Mouse (Mus musculus): ENCODE results near the gene E130114P18Rik.
A peak's percentile ranks its signal among the peaks of the same experiment; 100 is the strongest.

E130114P18Rik gene

GRCm38 (mm10) chr4:97751483-97752251 lies 26.2 kb downstream of the E130114P18Rik start:
- DNase-seq (ENCODE audit: low spot score) = peak; percentile 58

- peak; percentile 94 for DNase-seq (ENCODE audit: low spot score)
These were observed 26.8 kb downstream of the E130114P18Rik start for GRCm38 (mm10) chr4:97751030-97751482.

- no peak for DNase-seq (ENCODE audit: low spot score)
These were observed 27.5 kb downstream of the E130114P18Rik start for GRCm38 (mm10) chr4:97750401-97750800.

GRCm38 (mm10) chr4:97746106-97746900 lies 31.6 kb downstream of the E130114P18Rik start:
- DNase-seq (ENCODE audit: low spot score) = peak; percentile 26

- DNase-seq (ENCODE audit: low spot score) = peak; percentile 88
These were observed 32.4 kb downstream of the E130114P18Rik start for GRCm38 (mm10) chr4:97745296-97746105.

GRCm38 (mm10) chr4:97743932-97744331 lies 33.9 kb downstream of the E130114P18Rik start:
- no peak for DNase-seq (ENCODE audit: low spot score)

GRCm38 (mm10) chr4:97733392-97733791 lies 44.5 kb downstream of the E130114P18Rik start:
- no peak for DNase-seq (ENCODE audit: low spot score)

- DNase-seq (ENCODE audit: low spot score) = no peak
These were observed 47.5 kb downstream of the E130114P18Rik start for GRCm38 (mm10) chr4:97730416-97730815.

GRCm38 (mm10) chr4:97729999-97730398 lies 47.9 kb downstream of the E130114P18Rik start:
- DNase-seq (ENCODE audit: low spot score) = no peak

- no peak for DNase-seq (ENCODE audit: low spot score)
These were observed 49.4 kb downstream of the E130114P18Rik start for GRCm38 (mm10) chr4:97728520-97728919.

- DNase-seq (ENCODE audit: low spot score) = no peak
These were observed 54.5 kb downstream of the E130114P18Rik start for GRCm38 (mm10) chr4:97723374-97723773.

GRCm38 (mm10) chr4:97722666-97723065 lies 55.2 kb downstream of the E130114P18Rik start:
- peak; percentile 22 for DNase-seq (ENCODE audit: low spot score)

GRCm38 (mm10) chr4:97714616-97715015 lies 63.3 kb downstream of the E130114P18Rik start:
- no peak for DNase-seq (ENCODE audit: low spot score)

GRCm38 (mm10) chr4:97714101-97714615 lies 63.7 kb downstream of the E130114P18Rik start:
- no peak for DNase-seq (ENCODE audit: low spot score)

GRCm38 (mm10) chr4:97712547-97712946 lies 65.3 kb downstream of the E130114P18Rik start:
- no peak for DNase-seq (ENCODE audit: low spot score)

- DNase-seq (ENCODE audit: low spot score) = no peak
These were observed 67.7 kb downstream of the E130114P18Rik start for GRCm38 (mm10) chr4:97710048-97710765.

GRCm38 (mm10) chr4:97707373-97708152 lies 70.3 kb downstream of the E130114P18Rik start:
- no peak for DNase-seq (ENCODE audit: low spot score)

GRCm38 (mm10) chr4:97696684-97697615 lies 80.9 kb downstream of the E130114P18Rik start:
- no peak for DNase-seq (ENCODE audit: low spot score)

- no peak for DNase-seq (ENCODE audit: low spot score)
These were observed 82.4 kb downstream of the E130114P18Rik start for GRCm38 (mm10) chr4:97695414-97696040.

All from retina, embryonic 14.5 days (tissue).